Mouse (Mus musculus): ENCODE data around the gene Mvb12b.

Gene Mvb12b

GRCm38 (mm10) chr2:33808032-33808431 is 79.7 kb downstream of the Mvb12b start:
- CTCF ChIA-PET = interaction anchor here in 1 of 4 experiments (0.9 to 1.4 kb wide), 3 partner anchors 19 to 72 kb away, joined by 3 to 4 read pairs (median 3); no protein-coding TSS in a partner anchor

GRCm38 (mm10) chr2:33805640-33806039 is 82.1 kb downstream of the Mvb12b start:
- ChIA-PET POLR2A (no interaction called here), CTCF (interaction anchor here in 1 of 4 experiments (0.5 to 0.6 kb wide), 2 partner anchors 123 to 414 kb away, joined by 3 to 4 read pairs; no protein-coding TSS in a partner anchor)

More at GRCm38 (mm10) chr2:33808032-33808431, 79.7 kb downstream of the Mvb12b start:
- POLR2A ChIA-PET = interaction anchor here in 1 of 4 experiments (1.8 kb wide), 1 partner anchor 11 kb away, joined by 5 read pairs; no protein-coding TSS in a partner anchor

- CTCF ChIA-PET = no interaction called here
- POLR2A ChIA-PET = interaction anchor here in 2 of 4 experiments (0.6 to 1.0 kb wide), 5 partner anchors 9 to 1629 kb away, joined by 3 to 6 read pairs (median 3); no protein-coding TSS in a partner anchor
Measured at GRCm38 (mm10) chr2:33803717-33804214, 84.0 kb downstream of the Mvb12b start.

- ChIA-PET POLR2A (interaction anchor here in 2 of 4 experiments (0.6 to 1.0 kb wide), 5 partner anchors 10 to 1629 kb away, joined by 3 to 6 read pairs (median 3); no protein-coding TSS in a partner anchor), CTCF (interaction anchor here in 1 of 4 experiments (0.7 kb wide), 1 partner anchor 9 kb away, joined by 3 read pairs; no protein-coding TSS in a partner anchor)
Measured at GRCm38 (mm10) chr2:33803083-33803615, 84.6 kb downstream of the Mvb12b start.

GRCm38 (mm10) chr2:33801760-33802159 is 86.0 kb downstream of the Mvb12b start:
- ChIA-PET POLR2A (interaction anchor here in 2 of 4 experiments (0.5 to 0.9 kb wide), 2 partner anchors 34 to 67 kb away, joined by 3 to 4 read pairs; no protein-coding TSS in a partner anchor), CTCF (interaction anchor here in 2 of 4 experiments (0.5 to 1.1 kb wide), 2 partner anchors 65 to 79 kb away, joined by 3 to 6 read pairs; no protein-coding TSS in a partner anchor)

GRCm38 (mm10) chr2:33801336-33801735 is 86.4 kb downstream of the Mvb12b start:
- CTCF ChIA-PET = interaction anchor here in 1 of 4 experiments (1.1 kb wide), 1 partner anchor 80 kb away, joined by 3 read pairs; no protein-coding TSS in a partner anchor
- POLR2A ChIA-PET = interaction anchor here in 1 of 4 experiments (0.9 kb wide), 1 partner anchor 33 kb away, joined by 3 read pairs; no protein-coding TSS in a partner anchor

GRCm38 (mm10) chr2:33800221-33800620 is 87.5 kb downstream of the Mvb12b start:
- POLR2A ChIA-PET = no interaction called here
- CTCF ChIA-PET = interaction anchor here in 1 of 4 experiments (0.6 kb wide), 1 partner anchor 449 kb away, joined by 4 read pairs; no protein-coding TSS in a partner anchor

- ChIA-PET POLR2A (interaction anchor here in 2 of 4 experiments (0.6 to 1.6 kb wide), 2 partner anchors 12 to 52 kb away, joined by 3 to 5 read pairs; no protein-coding TSS in a partner anchor), CTCF (interaction anchor here in 1 of 4 experiments (0.8 kb wide), 1 partner anchor 797 kb away, joined by 4 read pairs; no protein-coding TSS in a partner anchor)
Measured at GRCm38 (mm10) chr2:33795716-33796472, 91.9 kb downstream of the Mvb12b start.

GRCm38 (mm10) chr2:33795001-33795580 is 92.7 kb downstream of the Mvb12b start:
- ChIA-PET CTCF (no interaction called here), POLR2A (interaction anchor here in 1 of 4 experiments (0.6 kb wide), 1 partner anchor 52 kb away, joined by 3 read pairs; no protein-coding TSS in a partner anchor)

GRCm38 (mm10) chr2:33794483-33794882 is 93.3 kb downstream of the Mvb12b start:
- ChIA-PET CTCF (no interaction called here), POLR2A (no interaction called here)

- CTCF ChIA-PET = no interaction called here
Measured at GRCm38 (mm10) chr2:33790301-33790700, 97.4 kb downstream of the Mvb12b start.

GRCm38 (mm10) chr2:33789732-33790131 is 98.0 kb downstream of the Mvb12b start:
- ChIA-PET POLR2A (interaction anchor here in 1 of 4 experiments (1.0 kb wide), 1 partner anchor 14 kb away, joined by 3 read pairs; no protein-coding TSS in a partner anchor), CTCF (no interaction called here)

More at GRCm38 (mm10) chr2:33790301-33790700, 97.4 kb downstream of the Mvb12b start:
- POLR2A ChIA-PET = interaction anchor here in 1 of 4 experiments (1.0 kb wide), 1 partner anchor 13 kb away, joined by 3 read pairs; no protein-coding TSS in a partner anchor

- CTCF ChIA-PET = no interaction called here
- POLR2A ChIA-PET = interaction anchor here in 2 of 4 experiments (0.6 to 1.0 kb wide), 2 partner anchors 14 to 324 kb away, joined by 3 to 4 read pairs; no protein-coding TSS in a partner anchor
Measured at GRCm38 (mm10) chr2:33789279-33789678, 98.5 kb downstream of the Mvb12b start.

GRCm38 (mm10) chr2:33788851-33789250 is 98.9 kb downstream of the Mvb12b start:
- POLR2A ChIA-PET = interaction anchor here in 1 of 4 experiments (0.6 kb wide), 1 partner anchor 324 kb away, joined by 4 read pairs; no protein-coding TSS in a partner anchor
- CTCF ChIA-PET = no interaction called here

- ChIA-PET CTCF (no interaction called here), POLR2A (no interaction called here)
Measured at GRCm38 (mm10) chr2:33788131-33788530, 99.6 kb downstream of the Mvb12b start.

GRCm38 (mm10) chr2:33786064-33786463 is 101.7 kb downstream of the Mvb12b start:
- POLR2A ChIA-PET = no interaction called here
- CTCF ChIA-PET = no interaction called here

GRCm38 (mm10) chr2:33785596-33785995 is 102.2 kb downstream of the Mvb12b start:
- CTCF ChIA-PET = no interaction called here
- POLR2A ChIA-PET = interaction anchor here in 1 of 4 experiments (0.6 kb wide), 1 partner anchor 1763 kb away, joined by 5 read pairs; no protein-coding TSS in a partner anchor

- ChIA-PET POLR2A (no interaction called here), CTCF (no interaction called here)
Measured at GRCm38 (mm10) chr2:33784721-33785120, 103.0 kb downstream of the Mvb12b start.

- ChIA-PET POLR2A (interaction anchor here in 1 of 4 experiments (1.2 kb wide), 1 partner anchor 10 kb away, joined by 3 read pairs; no protein-coding TSS in a partner anchor), CTCF (interaction anchor here in 2 of 4 experiments (0.6 to 0.9 kb wide), 2 partner anchors 37 to 141 kb away, joined by 3 read pairs; no protein-coding TSS in a partner anchor)
Measured at GRCm38 (mm10) chr2:33783419-33783818, 104.3 kb downstream of the Mvb12b start.
